Mouse (Mus musculus) MEL (cell line): ENCODE measurements around the gene Bbs12.
A peak's percentile ranks its signal among the peaks of the same experiment; 100 is the strongest.

ENCODE experiments used
- CTCF ChIP-seq, 3 experiments: IDR thresholded peaks in 2 of 3; conservative IDR thresholded peaks in 1 of 3; 2 replicates each; pipeline ENCODE4 v1.5.1; 2011 to 2012; ENCODE audit warnings: low read length in 3 of 3, low read depth in 2 of 3, mild to moderate bottlenecking in 2 of 3, improper control_type of control experiment in 1 of 3, inconsistent platforms in 1 of 3, mixed read lengths in 1 of 3, moderate library complexity in 1 of 3; ENCODE audit not compliant: control insufficient read depth in 1 of 3, insufficient read depth in 1 of 3, poor library complexity in 1 of 3, severe bottlenecking in 1 of 3
- E2F4 ChIP-seq: IDR thresholded peaks from 2 replicates; pipeline ENCODE4 v1.6.1; 2011; ENCODE audit warnings: low read depth, low read length, improper control_type of control experiment, borderline replicate concordance
- EP300 ChIP-seq, 2 experiments: IDR thresholded peaks; 2 replicates each; pipeline ENCODE4 v1.6.1; 2011; ENCODE audit warnings: improper control_type of control experiment in 2 of 2, low read length in 2 of 2, low read depth in 1 of 2, mild to moderate bottlenecking in 1 of 2
- KAT2A ChIP-seq: conservative IDR thresholded peaks from 2 replicates; pipeline ENCODE4 v1.6.1; 2012; ENCODE audit warnings: low read depth, low read length, improper control_type of control experiment, inconsistent platforms
- MAZ ChIP-seq: IDR thresholded peaks from 2 replicates; pipeline ENCODE4 v1.6.1; 2012; ENCODE audit warnings: low read depth, mild to moderate bottlenecking, inconsistent platforms, low read length, improper control_type of control experiment
- POLR2A ChIP-seq, 2 experiments: IDR thresholded peaks; 2 replicates each; pipeline ENCODE4 v1.6.1; 2011 to 2012; ENCODE audit warnings: low read length in 2 of 2, mild to moderate bottlenecking in 2 of 2, control low read depth in 1 of 2, improper control_type of control experiment in 1 of 2, low read depth in 1 of 2, moderate library complexity in 1 of 2; ENCODE audit not compliant: control insufficient read depth in 1 of 2, insufficient read depth in 1 of 2, poor library complexity in 1 of 2
- POLR2AphosphoS5 ChIP-seq: IDR thresholded peaks from 2 replicates; pipeline ENCODE4 v1.6.1; 2012; ENCODE audit warnings: low read depth, borderline replicate concordance, mild to moderate bottlenecking, inconsistent platforms, low read length, moderate library complexity, mixed read lengths
- TAL1 ChIP-seq: IDR thresholded peaks from 2 replicates; pipeline ENCODE4 v1.6.1; 2012; ENCODE audit warnings: mild to moderate bottlenecking, inconsistent platforms, low read length, moderate library complexity, mixed read lengths
- UBTF ChIP-seq: IDR thresholded peaks from 2 replicates; pipeline ENCODE4 v1.6.1; 2012; ENCODE audit warnings: low read depth, mild to moderate bottlenecking, inconsistent platforms, low read length, improper control_type of control experiment, moderate library complexity, borderline replicate concordance; ENCODE audit not compliant: insufficient read depth
- USF1 ChIP-seq: IDR thresholded peaks from 2 replicates; pipeline ENCODE4 v1.6.1; 2014; ENCODE audit warnings: low read depth, mild to moderate bottlenecking, inconsistent platforms, low read length, improper control_type of control experiment, moderate library complexity
- ZMIZ1 ChIP-seq: IDR thresholded peaks from 2 replicates; pipeline ENCODE4 v1.6.1; 2012; ENCODE audit warnings: low read depth, mild to moderate bottlenecking, inconsistent platforms, low read length, improper control_type of control experiment, moderate library complexity

- TF ChIP-seq TAL1 = no peak
- no peak for TF ChIP-seq USF1
- peak in 2 of 3 experiments; percentile 50 to 66; a peak in 4 of 6 replicates for TF ChIP-seq CTCF (IDR thresholded peaks at IDR 0.05 in 2 of 3, conservative IDR thresholded peaks at IDR 0.05 in 1 of 3; ENCODE audit: control insufficient read depth in 1 of 3, insufficient read depth in 1 of 3, low read depth in 2 of 3, low read length in 3 of 3, poor library complexity in 1 of 3, severe bottlenecking in 1 of 3)
- no peak for TF ChIP-seq E2F4
- no peak for TF ChIP-seq KAT2A
- no peak for TF ChIP-seq POLR2AphosphoS5
- TF ChIP-seq MAZ = no peak
- TF ChIP-seq EP300 (IDR thresholded peaks at IDR 0.05; ENCODE audit: low read depth in 1 of 2, low read length in 2 of 2) = no peak
- no peak for TF ChIP-seq POLR2A (IDR thresholded peaks at IDR 0.05; ENCODE audit: control insufficient read depth in 1 of 2, insufficient read depth in 1 of 2, low read depth in 1 of 2, low read length in 2 of 2, poor library complexity in 1 of 2)
- TF ChIP-seq UBTF = no peak
- no peak for TF ChIP-seq ZMIZ1
These were observed 12.0 kb downstream of the Bbs12 start for GRCm38 (mm10) chr3:37324310-37324709.
